Mouse (Mus musculus): ENCODE measurements at regions not wholly inside any gene's neighbourhood (a gene's known extent, or its start where the extent isn't known, plus 50 kb on each side); places are given as distances from the start of the nearest gene placed in this dataset.

DNA sequence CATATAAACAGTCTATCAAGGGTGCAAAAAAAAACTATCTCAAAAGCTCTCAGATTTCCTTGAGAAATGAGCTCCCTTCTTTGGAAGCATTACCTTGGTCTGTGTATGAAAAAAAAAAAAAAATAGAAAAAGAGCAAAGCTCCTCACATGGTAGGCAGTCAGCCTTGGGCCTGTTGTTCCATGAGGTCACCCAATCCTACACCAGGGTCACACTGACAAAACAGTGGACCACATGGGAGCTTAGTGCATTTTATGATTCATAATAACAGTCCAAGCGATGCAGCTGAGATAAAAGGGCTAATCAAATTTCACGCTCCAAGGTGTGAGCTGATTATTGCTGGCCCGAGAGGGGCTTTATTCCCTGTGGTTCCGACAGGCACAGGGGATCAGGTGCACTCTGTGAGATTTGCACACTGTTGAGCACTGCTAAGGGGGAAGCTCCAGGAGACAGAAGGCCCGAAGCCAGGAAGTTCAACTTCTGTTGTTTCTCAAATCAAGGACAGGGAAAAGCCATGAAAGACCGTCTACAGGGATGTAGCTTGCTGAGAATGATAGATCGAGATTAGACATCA lies 352.1 kb upstream of the Gm6657 start:
- H3K27ac ChIP-seq (replicated peaks), result no peak overlapping the region
- no peak overlapping the region for H3K4me3 ChIP-seq
- H3K36me3 ChIP-seq, result no peaks in the 10 kb centered on the region
- H3K27me3 ChIP-seq, result no peaks in the 10 kb centered on the region
- H3K4me2 ChIP-seq, result no peak overlapping the region
- no peak overlapping the region for H3K9ac ChIP-seq
- H3K9me3 ChIP-seq, result no peaks in the 10 kb centered on the region
- no peaks in the 10 kb centered on the region for H3K4me1 ChIP-seq (replicated peaks)
- WGBS, result 44% methylated on average over 7 of the region's 7 CpGs
- no peak for ATAC-seq (ENCODE audit: low FRiP score, low read depth)

DNA sequence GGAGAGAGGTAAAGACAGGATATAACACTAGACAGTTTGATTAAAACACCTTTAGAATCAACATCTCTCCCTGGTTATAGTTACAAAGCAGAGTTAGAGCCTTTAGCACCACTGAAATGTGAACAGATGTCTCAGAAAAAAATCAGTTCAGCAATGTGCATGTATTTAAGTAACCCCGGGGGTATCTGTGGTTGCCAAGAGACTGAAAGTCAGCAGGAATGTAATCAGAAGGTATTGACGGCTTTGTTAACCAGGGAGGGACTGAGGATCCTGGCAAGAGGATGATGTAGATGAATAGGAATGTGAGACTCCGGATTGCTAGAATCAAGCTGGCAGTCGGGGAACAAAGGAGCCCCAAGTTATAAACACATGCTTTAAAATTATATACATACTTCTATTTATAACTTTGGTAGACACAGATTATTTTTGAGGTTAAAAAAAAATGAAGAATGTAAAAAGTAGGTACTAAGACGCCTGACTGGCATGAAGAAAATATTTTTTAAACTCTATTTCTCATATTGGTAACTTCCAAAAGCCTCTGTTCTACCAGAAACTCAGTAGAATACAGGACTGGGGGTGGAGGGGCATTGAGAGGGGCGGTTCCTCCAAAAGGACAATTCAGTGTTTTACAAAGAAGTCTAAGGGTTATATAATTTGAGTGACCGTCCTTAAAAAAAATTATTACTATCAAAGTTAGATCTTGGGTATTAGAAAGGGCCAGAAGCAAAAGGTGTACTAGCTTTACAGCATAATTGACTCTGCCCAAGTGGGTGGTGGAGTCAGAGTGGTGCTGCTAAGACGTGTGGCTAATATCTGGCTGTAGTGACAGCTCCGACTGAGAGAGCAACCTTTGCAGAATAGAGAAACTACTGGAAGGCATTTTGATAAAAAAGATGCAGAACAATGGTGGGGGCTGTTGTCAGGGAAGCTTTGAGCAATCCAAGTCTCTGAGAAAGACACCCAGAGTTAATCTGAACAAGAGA lies 341.2 kb upstream of the Gm6657 start:
- no peak overlapping the region for H3K9ac ChIP-seq
- no peak overlapping the region for H3K4me3 ChIP-seq
- no peaks in the 10 kb centered on the region for H3K27me3 ChIP-seq
- 15% methylated on average over 9 of the region's 9 CpGs for WGBS
- H3K9me3 ChIP-seq, result no peaks in the 10 kb centered on the region
- peak; percentile 51; the same call in 1 of the 2 replicates for ATAC-seq (ENCODE audit: low FRiP score, low read depth)
- no peak overlapping the region for H3K27ac ChIP-seq (replicated peaks)
- H3K4me1 ChIP-seq (replicated peaks), result peaks cover 26% of the 10 kb centered on the region
- H3K4me2 ChIP-seq, result no peak overlapping the region
- no peaks in the 10 kb centered on the region for H3K36me3 ChIP-seq

DNA sequence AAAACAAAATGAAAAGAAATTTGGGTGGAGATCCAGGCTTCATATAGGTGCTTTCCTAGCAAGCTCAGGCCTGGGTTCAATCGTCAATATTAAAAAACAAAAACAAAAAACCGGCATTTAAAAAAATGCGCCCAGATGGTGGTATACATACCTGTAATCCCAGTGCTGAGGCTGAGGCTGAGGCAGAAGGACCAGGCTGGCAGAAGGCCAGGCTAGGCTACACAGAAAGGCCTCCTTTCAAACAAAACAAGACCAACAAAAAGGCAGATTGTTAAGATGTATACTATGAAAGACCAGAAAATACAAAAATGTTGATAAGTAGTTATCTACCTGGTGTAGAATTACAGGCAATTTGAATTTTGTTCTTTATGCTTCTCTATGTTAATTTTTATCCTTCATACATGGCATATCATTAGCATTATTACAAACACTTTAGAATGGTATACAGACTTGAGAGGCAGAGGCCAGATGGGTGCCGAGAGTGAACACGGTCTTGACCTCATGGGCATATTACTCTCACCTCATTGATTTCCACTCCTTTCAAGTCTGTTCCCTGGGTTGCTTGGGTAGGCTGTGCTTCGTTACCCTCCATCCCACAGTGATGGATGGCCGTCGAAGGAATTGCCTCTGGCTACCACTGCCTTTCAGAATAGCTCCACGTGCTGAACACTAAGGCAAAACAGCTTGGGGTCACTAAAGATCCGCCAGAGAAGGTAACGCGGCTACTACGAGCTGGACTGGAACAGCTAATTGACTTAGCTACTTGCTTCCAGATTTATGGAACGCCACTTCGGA lies 339.6 kb upstream of the Gm6657 start:
- 34% methylated on average over 15 of the region's 15 CpGs for WGBS
- Histone ChIP-seq H3K4me1 (replicated peaks) (peaks cover 29% of the 10 kb centered on the region), H3K27me3 (no peaks in the 10 kb centered on the region), H3K4me3 (no peak overlapping the region), H3K36me3 (no peaks in the 10 kb centered on the region), H3K27ac (replicated peaks) (no peak overlapping the region), H3K9ac (no peak overlapping the region), H3K9me3 (no peaks in the 10 kb centered on the region), H3K4me2 (no peak overlapping the region)
- ATAC-seq (ENCODE audit: low FRiP score, low read depth), result peak; percentile 50; the same call in 1 of the 2 replicates

DNA sequence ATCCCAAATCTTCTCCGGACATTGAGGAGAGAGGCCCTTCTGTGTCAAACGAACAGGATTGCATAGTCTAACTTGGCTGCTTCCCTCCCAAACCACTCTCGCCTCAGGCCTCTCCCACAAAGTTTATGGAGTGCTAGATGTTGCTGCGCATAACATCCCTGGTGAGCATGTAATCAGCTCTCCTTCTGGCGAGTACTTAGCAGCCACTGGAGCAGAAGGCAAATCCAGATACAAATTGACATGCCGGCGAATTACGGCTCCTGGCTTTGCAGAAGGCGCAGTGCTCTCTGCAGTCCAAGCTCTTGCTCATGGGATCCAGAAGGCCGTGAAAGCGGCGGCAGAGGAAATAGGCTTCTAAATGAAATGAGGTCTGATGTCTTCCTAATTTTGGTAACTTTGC lies 338.2 kb upstream of the Gm6657 start:
- WGBS, result 41% methylated on average over 12 of the region's 12 CpGs
- peak; percentile 52; the same call in 1 of the 2 replicates for ATAC-seq (ENCODE audit: low FRiP score, low read depth)
- Histone ChIP-seq H3K4me2 (no peak overlapping the region), H3K27ac (replicated peaks) (no peak overlapping the region), H3K36me3 (no peaks in the 10 kb centered on the region), H3K9me3 (no peaks in the 10 kb centered on the region), H3K27me3 (no peaks in the 10 kb centered on the region), H3K4me3 (no peak overlapping the region), H3K9ac (no peak overlapping the region), H3K4me1 (replicated peaks) (peaks cover 34% of the 10 kb centered on the region)

DNA sequence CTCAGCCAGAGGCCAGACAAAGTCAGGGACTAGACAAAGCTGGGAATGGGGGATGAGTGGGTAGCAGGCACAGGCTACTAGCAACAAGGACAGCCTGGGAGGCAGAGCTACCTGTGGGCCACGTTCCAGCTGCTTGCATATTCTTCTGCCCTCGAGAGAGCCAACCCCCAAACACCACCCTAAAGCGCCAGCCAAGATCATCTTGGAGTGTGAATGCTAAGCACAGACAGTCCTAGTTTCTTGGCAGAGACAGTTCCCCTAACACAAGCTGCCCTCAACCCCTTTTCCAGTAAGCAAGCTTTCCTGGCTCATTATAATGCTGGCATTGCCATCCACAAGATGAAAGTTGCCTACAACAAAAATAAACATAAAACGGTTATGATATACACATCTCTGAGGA lies 336.8 kb upstream of the Gm6657 start:
- no peak overlapping the region for H3K4me2 ChIP-seq

DNA sequence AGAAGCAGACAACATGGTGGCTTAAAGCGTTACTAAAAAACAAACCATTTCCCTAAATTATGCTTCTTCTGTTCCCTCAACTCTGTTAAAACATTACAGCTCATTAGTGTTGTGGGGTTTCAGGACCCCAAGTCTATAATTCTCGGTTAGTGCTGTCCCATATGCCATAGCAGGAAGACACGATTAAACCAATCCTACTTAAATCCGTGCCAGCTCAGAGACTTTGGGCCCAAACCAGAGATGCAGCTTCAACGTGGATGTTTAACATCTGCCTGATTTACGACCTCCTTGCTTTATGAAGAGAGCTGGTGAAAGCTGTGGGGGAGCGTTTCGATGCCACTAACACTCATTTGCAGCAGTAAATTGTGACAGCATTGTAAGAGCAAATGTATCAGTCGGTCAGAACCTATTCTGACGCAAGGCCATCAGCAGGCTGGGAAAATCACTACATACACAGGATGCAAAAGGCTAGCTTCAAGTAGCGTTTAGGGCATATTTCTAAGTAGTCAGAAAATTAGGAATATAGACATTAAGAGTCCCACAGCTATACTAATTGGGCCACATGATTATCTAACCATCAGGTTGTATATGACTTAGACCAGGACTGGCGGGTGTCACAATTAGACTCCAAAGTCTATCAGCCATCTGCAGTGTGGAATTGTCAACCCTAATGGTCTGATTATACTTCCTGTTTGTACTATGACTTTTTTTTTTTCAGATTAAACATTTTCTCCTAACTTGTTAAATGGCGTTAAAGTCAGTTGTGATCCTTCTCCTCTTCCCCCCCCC lies 333.1 kb upstream of the Gm6657 start:
- no peak overlapping the region for H3K4me3 ChIP-seq
- H3K27me3 ChIP-seq, result no peaks in the 10 kb centered on the region
- no peak overlapping the region for H3K4me2 ChIP-seq
- ATAC-seq (ENCODE audit: low FRiP score, low read depth), result no peak
- peaks cover 14% of the 10 kb centered on the region for H3K4me1 ChIP-seq (replicated peaks)
- H3K36me3 ChIP-seq, result no peaks in the 10 kb centered on the region
- H3K9ac ChIP-seq, result no peak overlapping the region
- no peaks in the 10 kb centered on the region for H3K9me3 ChIP-seq
- no peak overlapping the region for H3K27ac ChIP-seq (replicated peaks)
- 66% methylated on average over 13 of the region's 13 CpGs for WGBS

More for the DNA sequence above, 336.8 kb upstream of the Gm6657 start:
- H3K4me1 ChIP-seq (replicated peaks), result peaks cover 34% of the 10 kb centered on the region
- H3K27me3 ChIP-seq, result no peaks in the 10 kb centered on the region
- ATAC-seq (ENCODE audit: low FRiP score, low read depth), result no peak
- 59% methylated on average over 4 of the region's 4 CpGs for WGBS
- H3K27ac ChIP-seq (replicated peaks), result peak overlapping the region; percentile 34; the same call in 1 of the 2 replicates
- no peak overlapping the region for H3K4me3 ChIP-seq
- no peak overlapping the region for H3K9ac ChIP-seq
- no peaks in the 10 kb centered on the region for H3K9me3 ChIP-seq
- H3K36me3 ChIP-seq, result no peaks in the 10 kb centered on the region

DNA sequence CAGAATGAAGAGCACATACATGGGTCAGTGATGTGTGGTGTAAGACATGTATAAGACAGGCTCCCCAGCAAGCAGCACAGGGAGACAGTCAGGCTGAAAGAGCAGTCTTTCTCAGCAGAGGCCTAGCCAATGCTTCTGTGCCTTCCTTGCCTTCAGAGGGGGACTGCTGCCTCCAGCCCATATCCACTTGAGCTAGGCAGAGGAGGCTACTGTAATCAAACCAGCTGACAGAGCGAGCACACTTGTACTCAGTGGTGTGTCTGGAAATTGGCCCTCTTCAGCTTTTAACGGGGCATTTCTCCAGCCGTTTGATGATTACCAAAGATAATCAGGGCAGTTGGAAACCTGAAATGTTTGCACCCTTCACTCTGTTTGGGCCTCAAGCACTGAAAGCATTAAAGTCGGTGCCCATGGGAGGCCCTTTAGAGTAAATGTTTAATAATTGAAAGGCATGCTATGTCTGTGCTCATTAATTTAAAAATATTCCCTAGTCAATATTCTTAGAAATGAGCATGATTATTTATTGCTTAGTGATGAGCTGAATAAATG lies 326.0 kb upstream of the Gm6657 start:
- ATAC-seq (ENCODE audit: low FRiP score, low read depth), result no peak
- 53% methylated on average over 4 of the region's 4 CpGs for WGBS
- Histone ChIP-seq H3K27ac (replicated peaks) (no peak overlapping the region), H3K9me3 (no peaks in the 10 kb centered on the region), H3K36me3 (no peaks in the 10 kb centered on the region), H3K27me3 (no peaks in the 10 kb centered on the region), H3K4me3 (no peak overlapping the region), H3K4me1 (replicated peaks) (no peaks in the 10 kb centered on the region), H3K9ac (no peak overlapping the region), H3K4me2 (no peak overlapping the region)

DNA sequence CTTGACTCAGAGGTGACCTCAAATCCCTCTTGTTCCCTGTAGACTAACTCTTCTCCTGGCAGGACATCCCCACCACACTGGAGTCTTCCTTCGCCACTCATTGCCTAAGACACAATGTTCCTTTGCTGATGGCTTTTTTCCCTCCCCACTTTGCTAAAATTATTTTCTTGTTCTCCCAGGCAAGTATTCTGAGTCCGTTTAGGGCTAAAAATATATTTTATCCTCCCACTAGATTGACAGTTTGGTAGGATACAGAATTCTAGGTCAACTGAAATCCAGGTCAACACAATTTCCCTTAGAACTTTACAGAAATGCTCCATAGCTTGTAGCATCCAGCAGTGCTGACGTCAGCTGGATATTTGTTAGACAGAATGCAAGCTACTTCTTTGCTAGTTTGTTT lies 324.7 kb upstream of the Gm6657 start:
- no peaks in the 10 kb centered on the region for H3K9me3 ChIP-seq
- H3K4me3 ChIP-seq, result no peak overlapping the region
- H3K4me1 ChIP-seq (replicated peaks), result no peaks in the 10 kb centered on the region
- H3K36me3 ChIP-seq, result no peaks in the 10 kb centered on the region
- no peak overlapping the region for H3K27ac ChIP-seq (replicated peaks)
- H3K27me3 ChIP-seq, result no peaks in the 10 kb centered on the region
- WGBS, result 90% methylated on average over 3 of the region's 3 CpGs
- no peak overlapping the region for H3K4me2 ChIP-seq
- H3K9ac ChIP-seq, result no peak overlapping the region
- ATAC-seq (ENCODE audit: low FRiP score, low read depth), result no peak

DNA sequence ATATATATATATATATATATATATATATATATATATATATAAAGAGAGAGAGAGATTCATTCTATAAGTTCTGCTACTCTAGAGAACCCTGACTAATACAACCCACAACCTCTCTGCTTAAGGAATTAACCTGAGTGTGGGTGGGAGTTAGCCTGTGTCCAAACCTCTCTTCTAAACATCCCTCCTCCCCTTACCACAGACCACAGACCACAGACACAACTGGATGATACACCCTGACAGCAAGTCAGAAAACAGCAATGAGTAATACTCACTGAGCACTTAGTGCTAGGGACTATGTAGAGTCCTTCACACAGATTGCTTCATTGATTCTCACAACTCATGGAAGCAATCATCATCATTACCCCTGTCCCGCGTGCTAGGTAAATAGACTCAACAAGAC lies 306.7 kb upstream of the Gm6657 start:
- Histone ChIP-seq H3K36me3 (no peaks in the 10 kb centered on the region), H3K4me3 (no peak overlapping the region), H3K9ac (no peak overlapping the region), H3K27ac (replicated peaks) (no peak overlapping the region), H3K4me1 (replicated peaks) (no peaks in the 10 kb centered on the region), H3K27me3 (no peaks in the 10 kb centered on the region), H3K4me2 (no peak overlapping the region), H3K9me3 (no peaks in the 10 kb centered on the region)
- ATAC-seq (ENCODE audit: low FRiP score, low read depth), result no peak
- 86% methylated on average over 2 of the region's 2 CpGs for whole genome bisulfite sequencing

DNA sequence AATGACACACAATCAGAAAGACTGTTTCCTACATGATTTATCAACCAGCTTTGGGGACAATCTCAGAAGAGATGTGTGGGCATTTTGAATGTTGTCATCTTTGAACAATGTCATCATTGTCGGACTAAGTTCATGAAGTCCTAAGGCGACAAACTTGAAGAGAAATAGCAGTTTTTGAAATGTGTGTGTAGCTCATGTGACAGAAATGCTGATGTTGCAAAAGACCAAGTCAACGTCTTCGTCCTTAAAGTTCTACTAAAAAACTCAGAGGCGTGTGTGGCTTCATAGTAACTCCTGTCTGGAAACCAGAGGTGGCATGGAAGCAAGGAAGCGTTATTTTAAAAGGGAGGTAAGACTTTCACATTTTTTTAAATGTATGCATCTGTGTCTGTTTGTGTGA lies 302.6 kb upstream of the Gm6657 start:
- Histone ChIP-seq H3K4me3 (no peak overlapping the region), H3K36me3 (no peaks in the 10 kb centered on the region), H3K27ac (replicated peaks) (no peak overlapping the region), H3K27me3 (no peaks in the 10 kb centered on the region), H3K9me3 (no peaks in the 10 kb centered on the region), H3K4me1 (replicated peaks) (0 out of 2 replicates have a peak, but pooled peaks cover 5% of the 10 kb centered on the region), H3K4me2 (no peak overlapping the region), H3K9ac (no peak overlapping the region)
- ATAC-seq (ENCODE audit: low FRiP score, low read depth), result no peak
- WGBS, result 94% methylated on average over 6 of the region's 6 CpGs

DNA sequence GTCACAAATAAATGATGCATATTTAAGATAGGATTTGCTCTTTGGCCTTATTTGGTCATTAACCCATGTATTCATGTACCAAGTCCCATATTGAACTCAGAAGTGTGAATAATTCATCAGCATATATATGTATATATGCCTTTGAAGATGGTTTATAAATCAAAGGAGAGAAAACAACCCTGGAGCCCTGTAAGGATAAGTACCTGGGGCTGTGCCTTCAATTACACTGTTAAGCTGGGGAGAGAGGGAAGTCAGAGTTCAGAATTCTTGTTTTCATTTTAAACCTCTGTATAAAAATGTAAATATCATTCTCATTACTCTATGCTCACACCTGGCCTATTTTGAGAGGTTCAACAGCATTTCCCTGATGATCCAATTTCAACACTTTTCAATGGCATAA lies 299.8 kb upstream of the Gm6657 start:
- Histone ChIP-seq H3K27me3 (no peaks in the 10 kb centered on the region), H3K4me1 (replicated peaks) (0 out of 2 replicates have a peak, but pooled peaks cover 5% of the 10 kb centered on the region), H3K4me3 (no peak overlapping the region), H3K9ac (no peak overlapping the region), H3K27ac (replicated peaks) (no peak overlapping the region), H3K9me3 (no peaks in the 10 kb centered on the region), H3K4me2 (no peak overlapping the region), H3K36me3 (no peaks in the 10 kb centered on the region)
- ATAC-seq (ENCODE audit: low FRiP score, low read depth), result no peak
